Mouse (Mus musculus): Measurements from ENCODE around the gene Gm3526. TPM values are rescaled to one million over a fixed set of nuclear protein-coding genes. Genes with fewer than 3 reads are reported as not detected.
"Not testable (repeated sequence)": the region's sequence is repeated elsewhere in the genome, so short reads cannot be mapped to it uniquely, and the experiment has no call there.

The Gm3526 gene
- not detected in 2 replicates for polyA plus RNA-seq (2015; fragmentation: Nextera tagmentation; extraction: Ambion mirVana)

GRCm38 (mm10) chr14:5260480-5260879, at the start of gene Gm3526:
Gene Gm3526, minus strand, starts transcription at chr14:5260580.
- not testable (repeated sequence) for H3K9me3 ChIP-seq; ATAC-seq; H3K4me2 ChIP-seq (replicated peaks); H3K4me1 ChIP-seq (replicated peaks); H3K9ac ChIP-seq (replicated peaks); H3K36me3 ChIP-seq; H3K4me3 ChIP-seq (replicated peaks); H3K27ac ChIP-seq; H3K27me3 ChIP-seq
- no CpG with 5 or more reads among the region's 1 CpGs for WGBS

Other genes starting within 250 kb of the Gm3526 start
- gene Gm3298, start 244.7 kb downstream of the Gm3526 start, polyA plus RNA-seq (2015; fragmentation: Nextera tagmentation; extraction: Ambion mirVana) = not detected in 2 replicates
- not detected in 2 replicates for gene 4930555G01Rik, start 210.0 kb downstream of the Gm3526 start, polyA plus RNA-seq (2015; fragmentation: Nextera tagmentation; extraction: Ambion mirVana)
- gene Gm8281, start 189.5 kb downstream of the Gm3526 start, polyA plus RNA-seq (2015; fragmentation: Nextera tagmentation; extraction: Ambion mirVana) = 6.1 and 6.9 TPM in 2 replicates
- not detected in 2 replicates for gene Gm8279, start 129.1 kb downstream of the Gm3526 start, polyA plus RNA-seq (2015; fragmentation: Nextera tagmentation; extraction: Ambion mirVana)
- gene Gm3317, start 96.0 kb downstream of the Gm3526 start, polyA plus RNA-seq (2015; fragmentation: Nextera tagmentation; extraction: Ambion mirVana) = not detected in 2 replicates
- not detected in 2 replicates for gene Gm8271, start 74.8 kb downstream of the Gm3526 start, polyA plus RNA-seq (2015; fragmentation: Nextera tagmentation; extraction: Ambion mirVana)
- not detected in 2 replicates for gene Gm3542, start 74.3 kb upstream of the Gm3526 start, polyA plus RNA-seq (2015; fragmentation: Nextera tagmentation; extraction: Ambion mirVana)
- 1.3 and 2.0 TPM in 2 replicates for gene Gm3500, start 128.5 kb upstream of the Gm3526 start, polyA plus RNA-seq (2015; fragmentation: Nextera tagmentation; extraction: Ambion mirVana)
- 1.9 and 2.7 TPM in 2 replicates for gene Gm3194, start 194.9 kb upstream of the Gm3526 start, polyA plus RNA-seq (2015; fragmentation: Nextera tagmentation; extraction: Ambion mirVana)
- gene Gm8246, start 217.2 kb upstream of the Gm3526 start, polyA plus RNA-seq (2015; fragmentation: Nextera tagmentation; extraction: Ambion mirVana) = not detected in 2 replicates
- gene Gm3187, start 223.6 kb upstream of the Gm3526 start, polyA plus RNA-seq (2015; fragmentation: Nextera tagmentation; extraction: Ambion mirVana) = 0.09 TPM in 1 of 2 replicates, not detected in the other
- gene Gm3488, start 241.1 kb upstream of the Gm3526 start, polyA plus RNA-seq (2015; fragmentation: Nextera tagmentation; extraction: Ambion mirVana) = 8.7 and 9.5 TPM in 2 replicates

All from midbrain, embryonic 13.5 days (tissue).